Mouse (Mus musculus): ENCODE measurements around the gene Ppp1r13b. TPM values are rescaled to one million over a fixed set of nuclear protein-coding genes. Genes with fewer than 3 reads are reported as not detected.

The Ppp1r13b gene
- total and polyA plus RNA-seq, 3 experiments, result 1.5 to 8.7 TPM; not detected in 1

DNA sequence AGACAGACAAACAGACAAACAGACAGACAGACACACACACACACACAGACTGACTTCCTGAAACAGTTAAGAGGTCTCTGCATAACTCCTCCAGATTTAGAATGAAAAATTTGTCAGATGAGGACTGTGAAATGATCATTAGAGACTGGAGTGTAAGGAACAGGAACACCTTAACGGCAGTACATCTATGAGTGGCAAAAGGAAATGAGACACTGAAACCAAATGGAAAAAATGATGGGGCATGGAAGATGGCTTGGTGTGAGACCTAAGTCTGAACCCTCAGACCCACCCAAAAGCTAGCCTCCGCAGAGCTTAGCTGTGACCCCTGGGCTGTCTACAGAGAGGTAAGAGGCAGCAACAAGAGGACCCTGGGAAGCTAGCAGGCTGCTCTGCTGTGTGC, 52.5 kb downstream of the Ppp1r13b start:
- Histone ChIP-seq H3K27me3 (ENCODE audit: control insufficient read depth in 1 of 2, insufficient read depth in 2 of 2, low read length in 2 of 2) (no peaks in the 10 kb centered on the region), H3K36me3 (ENCODE audit: control insufficient read depth in 1 of 2, insufficient read depth in 2 of 2, low read length in 2 of 2) (no peaks in the 10 kb centered on the region), H3K9me3 (replicated peaks; ENCODE audit: insufficient read depth, low read length) (no peaks in the 10 kb centered on the region), H3K79me2 (ENCODE audit: control insufficient read depth, insufficient read depth, low read length, poor library complexity) (no peaks in the 10 kb centered on the region), H3K27ac (ENCODE audit: control insufficient read depth, low read depth, low read length) (no peak overlapping the region), H3K9ac (ENCODE audit: control insufficient read depth, low read depth, low read length, poor library complexity, severe bottlenecking) (no peak overlapping the region), H3K4me1 (ENCODE audit: control insufficient read depth in 1 of 2, insufficient read depth in 2 of 2, low read length in 2 of 2) (no peaks in the 10 kb centered on the region), H3K4me3 (ENCODE audit: control insufficient read depth in 1 of 2, insufficient read depth in 1 of 2, low read depth in 2 of 2, low read length in 2 of 2) (no peak overlapping the region)
- no peak for DNase-seq (ENCODE audit: low read depth, low spot score)
- no peak for TF ChIP-seq CHD1 (IDR thresholded peaks at IDR 0.05; ENCODE audit: low read depth, low read length)
- TF ChIP-seq RCOR1 (IDR thresholded peaks at IDR 0.05; ENCODE audit: low read depth, low read length), result no peak
- no peak for TF ChIP-seq GATA1 (IDR thresholded peaks at IDR 0.05; ENCODE audit: low read depth, low read length)
- no peak for TF ChIP-seq TCF12 (IDR thresholded peaks at IDR 0.05; ENCODE audit: low read depth, low read length)
- no peak for TF ChIP-seq ZNF384 (IDR thresholded peaks at IDR 0.05; ENCODE audit: low read depth, low read length)
- TF ChIP-seq ZMIZ1 (IDR thresholded peaks at IDR 0.05; ENCODE audit: low read depth, low read length), result no peak
- TF ChIP-seq POLR2AphosphoS2 (IDR thresholded peaks at IDR 0.05; ENCODE audit: low read length), result no peak
- TF ChIP-seq KAT2A (conservative IDR thresholded peaks at IDR 0.05; ENCODE audit: low read depth, low read length), result no peak

DNA sequence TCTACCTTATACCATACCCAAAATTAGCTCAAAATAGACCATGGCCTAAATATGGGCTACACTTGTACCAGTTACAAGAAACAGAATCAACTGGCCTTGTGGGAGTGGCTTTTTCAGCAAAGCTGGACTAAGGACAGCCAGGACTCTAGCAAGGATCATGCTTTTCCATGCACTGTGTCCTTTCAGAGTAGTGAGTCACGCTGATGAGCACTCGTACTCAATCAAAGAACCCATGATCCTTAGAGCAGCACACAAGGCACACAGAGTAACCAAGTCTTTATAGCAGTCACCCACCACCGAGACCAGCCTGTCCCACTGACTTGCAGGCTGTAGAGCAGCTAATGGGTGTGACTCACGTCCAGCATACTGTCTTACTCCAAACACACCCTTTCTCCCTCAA, 54.4 kb downstream of the Ppp1r13b start:
- Histone ChIP-seq H3K79me2 (ENCODE audit: control insufficient read depth, insufficient read depth, low read length, poor library complexity) (no peaks in the 10 kb centered on the region), H3K9ac (ENCODE audit: control insufficient read depth, low read depth, low read length, poor library complexity, severe bottlenecking) (no peak overlapping the region), H3K27ac (ENCODE audit: control insufficient read depth, low read depth, low read length) (no peak overlapping the region), H3K9me3 (replicated peaks; ENCODE audit: insufficient read depth, low read length) (no peaks in the 10 kb centered on the region), H3K4me3 (ENCODE audit: control insufficient read depth in 1 of 2, insufficient read depth in 1 of 2, low read depth in 2 of 2, low read length in 2 of 2) (no peak overlapping the region), H3K27me3 (ENCODE audit: control insufficient read depth in 1 of 2, insufficient read depth in 2 of 2, low read length in 2 of 2) (no peaks in the 10 kb centered on the region), H3K4me1 (ENCODE audit: control insufficient read depth in 1 of 2, insufficient read depth in 2 of 2, low read length in 2 of 2) (peaks cover 0 to 3% of the 10 kb centered on the region in 2 experiments; a peak in 1 of 4 replicates), H3K36me3 (ENCODE audit: control insufficient read depth in 1 of 2, insufficient read depth in 2 of 2, low read length in 2 of 2) (no peaks in the 10 kb centered on the region)
- TF ChIP-seq RCOR1 (IDR thresholded peaks at IDR 0.05; ENCODE audit: low read depth, low read length), result no peak
- no peak for TF ChIP-seq UBTF (IDR thresholded peaks at IDR 0.05; ENCODE audit: borderline replicate concordance, insufficient read depth, low read depth, low read length)
- TF ChIP-seq GATA1 (IDR thresholded peaks at IDR 0.05; ENCODE audit: low read depth, low read length), result no peak
- no peak for TF ChIP-seq POLR2AphosphoS5 (IDR thresholded peaks at IDR 0.05; ENCODE audit: borderline replicate concordance, low read depth, low read length)
- no peak for TF ChIP-seq NRF1 (IDR thresholded peaks at IDR 0.05; ENCODE audit: insufficient read depth, low read depth, low read length, poor library complexity, severe bottlenecking)
- no peak for TF ChIP-seq JUND (IDR thresholded peaks at IDR 0.05; ENCODE audit: low read depth, low read length)
- no peak for TF ChIP-seq ZC3H11A (IDR thresholded peaks at IDR 0.05; ENCODE audit: low read depth, low read length)
- TF ChIP-seq EP300 (IDR thresholded peaks at IDR 0.05; ENCODE audit: low read depth in 1 of 2, low read length in 2 of 2), result no peak
- no peak for TF ChIP-seq TBP (IDR thresholded peaks at IDR 0.05; ENCODE audit: low read depth, low read length)
- TF ChIP-seq ZKSCAN1 (IDR thresholded peaks at IDR 0.05; ENCODE audit: low read depth, low read length), result no peak
- TF ChIP-seq MAX (IDR thresholded peaks at IDR 0.05; ENCODE audit: low read length), result no peak
- TF ChIP-seq USF1 (IDR thresholded peaks at IDR 0.05; ENCODE audit: low read depth, low read length), result no peak
- TF ChIP-seq HCFC1 (IDR thresholded peaks at IDR 0.05; ENCODE audit: low read depth, low read length), result no peak
- TF ChIP-seq MAZ (IDR thresholded peaks at IDR 0.05; ENCODE audit: low read depth, low read length), result no peak
- DNase-seq (ENCODE audit: low read depth, low spot score), result no peak

Data from MEL (cell line).